Mouse (Mus musculus): ENCODE results near the gene Cacna2d2.
"Not testable (repeated sequence)": the region's sequence is repeated elsewhere in the genome, so short reads cannot be mapped to it uniquely, and the experiment has no call there.

Cacna2d2 gene

DNA sequence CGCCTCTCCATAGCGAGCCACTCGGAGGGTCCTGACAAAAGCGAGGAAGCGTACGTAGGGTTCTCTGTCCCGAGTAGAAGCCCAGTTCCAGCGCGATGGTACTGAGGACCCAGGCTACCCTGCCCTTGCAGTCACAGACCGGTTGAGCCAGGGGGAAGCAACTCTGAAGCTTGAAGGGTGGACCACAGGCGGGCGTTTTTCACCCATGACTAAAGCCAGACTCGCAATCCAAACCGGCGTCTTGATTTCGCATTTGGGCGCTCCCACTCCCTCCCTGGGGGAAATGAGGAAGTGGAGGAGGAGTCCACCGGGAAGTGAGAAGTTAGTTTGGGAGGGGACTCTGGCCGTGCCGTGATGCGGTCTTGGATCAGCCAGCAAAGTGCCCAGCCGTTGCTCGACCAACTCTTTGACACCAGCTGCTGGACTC, 155.6 kb downstream of the Cacna2d2 start:
- DNase-seq (ENCODE audit: low spot score in 2 of 2) = no peak

DNA sequence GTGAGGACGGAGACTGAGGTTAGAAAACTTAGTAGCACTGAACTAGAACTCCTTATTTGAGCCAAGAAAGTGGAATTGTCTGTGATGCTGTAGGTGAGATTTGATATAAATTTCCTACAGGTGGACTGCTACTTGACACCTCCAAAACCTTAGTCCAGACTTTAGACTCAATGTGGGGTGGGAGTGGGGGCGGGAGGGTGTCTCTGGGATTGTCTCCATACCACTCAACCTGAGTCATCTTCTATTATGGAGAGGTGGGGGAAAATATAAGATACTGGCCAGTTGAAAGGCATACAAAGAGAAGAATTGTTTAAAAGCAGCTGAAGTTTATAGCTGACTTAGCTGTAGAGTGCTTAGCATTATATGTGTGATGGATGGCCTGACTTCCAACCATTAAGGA, 156.3 kb downstream of the Cacna2d2 start:
- DNase-seq (ENCODE audit: low spot score in 2 of 2) = no peak

DNA sequence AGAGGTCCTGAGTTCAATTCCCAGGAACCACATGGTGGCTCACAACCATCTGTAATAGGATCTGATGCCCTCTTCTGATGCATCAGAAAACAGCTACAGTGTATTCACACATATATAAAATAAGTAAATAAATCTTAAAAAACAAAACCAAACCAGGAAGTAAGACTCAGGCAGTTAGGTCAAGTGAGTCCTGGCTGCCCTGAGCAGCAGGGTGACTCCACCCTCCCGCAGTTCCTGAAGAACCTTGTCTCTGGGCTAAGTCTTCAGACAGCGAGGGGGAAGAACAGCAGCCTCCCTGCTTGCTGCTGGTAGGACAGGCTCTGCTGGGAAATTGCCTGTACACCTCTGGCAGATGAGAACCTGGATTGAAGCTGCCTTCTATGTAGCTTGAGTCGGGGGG, 156.9 kb downstream of the Cacna2d2 start:
- no peak for DNase-seq (ENCODE audit: low spot score in 2 of 2)

DNA sequence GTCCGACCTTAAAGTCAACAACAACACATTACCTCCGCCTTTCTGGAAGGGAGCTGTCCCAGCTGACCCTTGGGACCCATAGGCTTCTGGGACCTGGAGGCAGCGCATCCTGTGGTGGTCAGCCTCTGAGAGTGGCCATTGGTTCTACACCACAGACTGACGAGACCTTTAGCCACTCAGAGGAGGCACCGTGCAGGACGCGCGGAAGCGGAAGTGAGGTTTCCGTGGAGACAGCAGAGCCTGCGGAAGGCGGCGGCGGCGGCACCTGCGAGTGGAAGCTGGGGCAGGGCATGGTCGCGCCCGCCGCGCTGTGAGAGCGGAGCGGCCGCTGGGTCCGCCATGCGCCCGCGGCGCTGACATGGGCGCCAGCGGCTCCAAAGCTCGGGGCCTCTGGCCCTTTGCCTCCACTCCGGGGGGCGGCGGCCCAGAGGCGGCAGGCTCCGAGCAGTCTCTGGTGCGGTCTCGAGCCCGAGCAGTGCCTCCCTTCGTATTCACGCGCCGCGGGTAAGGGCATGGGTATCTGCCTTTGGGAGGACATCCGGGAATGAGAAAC, 163.7 kb downstream of the Cacna2d2 start, which contains the start of gene Tusc2:
TSS of gene Tusc2 (plus strand) at position 227 of the 553 bp plus-strand sequence.
- peak; percentile 97 to 99 for DNase-seq (ENCODE audit: low spot score in 2 of 2)

DNA sequence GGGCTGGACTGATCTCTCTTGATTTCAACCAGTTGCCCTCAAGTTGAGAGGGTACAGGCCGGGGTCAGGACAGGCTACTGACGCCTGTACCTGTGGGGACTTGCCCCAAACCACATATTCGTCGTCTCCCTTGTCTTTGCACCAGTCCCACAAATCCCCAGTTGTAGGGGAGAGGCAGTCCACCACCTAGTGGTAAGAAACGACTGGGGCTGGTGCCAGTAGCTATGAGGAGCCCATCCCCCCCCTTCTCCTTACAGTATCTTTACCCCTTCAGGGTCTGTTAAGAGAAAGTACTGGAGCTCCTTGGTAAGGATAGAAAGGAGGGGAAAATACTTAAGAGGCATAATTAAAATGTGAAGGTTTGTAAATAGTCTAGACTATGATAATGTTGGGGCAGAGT, 166.1 kb downstream of the Cacna2d2 start:
- DNase-seq (ENCODE audit: low spot score in 2 of 2) = not testable (repeated sequence)

DNA sequence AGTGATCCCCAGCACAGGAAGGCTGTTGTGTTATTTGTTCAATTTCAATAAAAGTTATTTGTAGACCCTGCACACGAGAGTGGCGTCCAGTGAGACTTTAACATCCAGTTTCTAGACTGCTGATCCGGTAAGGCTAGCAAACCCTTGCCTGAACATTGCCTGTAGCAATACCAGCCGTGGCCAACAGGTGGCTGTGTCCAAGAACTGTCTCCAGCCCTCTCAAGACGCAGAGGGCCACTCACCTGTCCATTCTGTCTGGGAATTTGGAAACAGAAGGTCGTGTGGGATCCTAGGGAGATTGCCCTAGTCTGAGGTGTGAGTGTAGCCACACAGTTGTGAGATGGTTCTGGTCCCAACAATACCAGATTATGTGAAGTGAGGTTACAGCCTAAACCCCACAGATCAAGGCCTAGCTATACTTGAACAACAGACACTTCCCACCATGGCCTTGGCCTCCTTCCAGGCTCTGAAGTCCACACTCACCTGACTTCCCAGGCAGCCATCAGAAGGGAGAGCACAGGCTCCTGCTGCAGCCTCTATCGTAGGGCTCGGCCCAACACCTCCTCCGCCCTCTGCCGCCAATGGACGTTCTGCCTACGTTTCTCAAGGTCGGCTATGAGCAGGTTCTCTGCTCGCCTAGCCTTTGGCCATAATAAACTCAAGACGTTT, 166.8 kb downstream of the Cacna2d2 start:
- DNase-seq (ENCODE audit: low spot score in 2 of 2) = peak; percentile 79 to 85

DNA sequence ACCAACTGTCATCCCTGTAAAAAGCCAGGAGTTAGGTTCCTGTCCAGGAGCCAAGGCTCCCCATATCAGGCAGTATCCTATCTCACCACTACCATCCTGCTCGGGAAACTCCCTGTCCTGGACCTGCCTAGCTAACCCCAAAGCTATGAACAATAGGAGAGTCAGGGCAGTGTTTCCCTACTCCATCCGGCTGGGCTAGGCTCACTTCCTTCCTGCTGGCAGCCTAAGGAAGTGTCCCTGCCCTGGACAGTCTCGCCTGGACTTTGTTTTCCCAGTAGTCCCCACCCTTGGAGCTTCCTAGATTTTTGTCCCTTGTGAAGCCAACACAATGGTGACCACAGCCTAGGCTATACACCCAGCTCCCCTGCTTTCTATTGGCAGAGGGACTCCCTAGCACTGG, 167.4 kb downstream of the Cacna2d2 start:
- no peak for DNase-seq (ENCODE audit: low spot score in 2 of 2)

DNA sequence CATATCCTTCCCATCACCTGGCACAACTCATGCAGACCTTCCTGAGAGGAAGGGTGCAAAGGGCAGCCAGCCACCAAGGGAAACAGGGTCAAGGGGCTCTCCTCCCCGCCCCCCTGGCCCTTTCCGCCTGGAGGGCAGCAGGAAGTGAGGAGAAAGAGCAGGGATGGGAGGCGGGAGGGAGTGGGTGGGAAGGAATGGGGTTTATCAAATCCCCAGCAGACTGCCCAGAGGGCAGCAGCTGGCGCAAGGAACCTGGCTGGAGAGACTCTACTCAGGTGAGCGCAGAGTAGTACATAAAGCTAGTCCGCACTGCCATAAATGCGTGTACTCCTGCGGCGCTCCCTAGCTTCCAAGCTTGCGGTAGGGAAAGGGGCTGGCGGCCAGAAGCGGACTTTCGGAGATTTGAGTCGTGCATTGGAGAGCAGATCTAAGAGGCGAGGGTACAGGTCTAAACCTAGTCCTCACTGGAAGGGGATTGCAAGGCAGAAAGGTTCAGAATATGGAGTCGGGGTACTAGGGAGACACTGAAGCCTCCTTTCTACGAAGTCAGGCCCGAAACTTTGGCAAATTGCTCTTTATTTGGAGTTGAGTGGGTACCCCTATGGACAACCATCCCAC, 168.4 kb downstream of the Cacna2d2 start, which contains the start of gene Hyal2:
TSS of gene Hyal2 (plus strand) at position 244 of the 618 bp plus-strand sequence.
- no peak for DNase-seq (ENCODE audit: low spot score in 2 of 2)

DNA sequence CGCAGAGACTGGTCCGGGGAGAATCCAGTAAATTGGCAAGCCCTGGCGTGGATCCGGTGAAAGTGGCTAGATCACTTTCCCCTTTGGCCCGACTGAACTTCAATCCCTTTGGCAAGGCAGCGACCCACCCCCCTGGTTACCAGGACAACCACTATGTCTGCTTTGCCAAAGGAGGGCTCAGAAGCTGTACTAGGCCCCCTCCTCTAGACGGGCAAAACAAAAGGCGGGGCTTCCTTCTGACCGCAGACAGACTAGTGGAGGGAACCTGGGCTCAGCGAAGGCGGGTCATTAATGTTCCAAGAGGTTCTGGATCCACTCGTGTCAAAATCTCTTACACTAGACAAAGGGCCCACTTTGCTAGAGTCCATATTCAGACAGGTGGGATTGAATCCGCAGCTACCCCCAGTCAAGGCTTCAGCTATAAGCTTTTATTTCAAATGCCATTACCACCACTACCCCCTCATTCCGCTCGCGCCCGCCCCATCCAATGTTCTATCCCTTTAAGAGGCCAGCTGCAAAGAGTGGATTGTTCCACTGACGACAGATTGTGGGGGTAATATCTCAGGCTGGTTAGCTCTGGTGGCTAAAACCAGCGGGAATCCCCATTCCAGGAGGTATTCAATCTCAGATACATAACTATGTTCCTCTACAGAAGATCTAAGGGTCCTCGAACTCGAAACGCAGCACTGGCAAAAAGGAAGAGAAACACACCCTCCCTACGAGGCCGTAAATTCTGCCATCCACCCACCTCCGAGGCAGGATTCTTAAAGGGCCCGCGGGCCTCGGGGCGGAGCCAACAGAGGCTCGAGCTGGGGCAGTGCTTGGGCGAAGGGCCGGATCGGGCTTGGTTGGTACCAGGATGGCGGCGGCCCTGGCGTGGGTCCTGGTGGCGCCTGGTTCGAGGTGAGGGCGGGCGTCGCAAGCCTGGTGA, 169.2 kb downstream of the Cacna2d2 start:
- peak; percentile 90 to 91 for DNase-seq (ENCODE audit: low spot score in 2 of 2)

DNA sequence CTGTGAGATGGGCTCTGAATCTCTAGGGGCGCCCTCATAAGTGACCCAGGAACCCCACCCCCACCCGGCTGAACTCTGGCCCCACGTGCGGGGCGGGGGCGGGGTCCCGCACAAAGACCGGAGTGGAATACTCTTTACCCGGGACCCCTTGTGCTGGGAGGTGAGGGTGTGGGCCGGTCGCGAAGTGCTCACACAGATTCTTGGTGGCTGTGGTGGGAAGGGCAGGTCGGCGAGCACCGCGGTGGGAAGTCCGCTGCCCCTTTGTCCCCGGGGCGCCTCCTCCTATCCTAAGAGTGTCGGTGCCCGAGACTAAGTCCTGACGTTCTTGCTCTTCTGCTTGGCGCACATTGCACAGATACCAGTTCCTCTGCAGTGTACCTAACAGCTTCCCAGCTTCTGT, 169.9 kb downstream of the Cacna2d2 start:
- no peak for DNase-seq (ENCODE audit: low spot score in 2 of 2)

DNA sequence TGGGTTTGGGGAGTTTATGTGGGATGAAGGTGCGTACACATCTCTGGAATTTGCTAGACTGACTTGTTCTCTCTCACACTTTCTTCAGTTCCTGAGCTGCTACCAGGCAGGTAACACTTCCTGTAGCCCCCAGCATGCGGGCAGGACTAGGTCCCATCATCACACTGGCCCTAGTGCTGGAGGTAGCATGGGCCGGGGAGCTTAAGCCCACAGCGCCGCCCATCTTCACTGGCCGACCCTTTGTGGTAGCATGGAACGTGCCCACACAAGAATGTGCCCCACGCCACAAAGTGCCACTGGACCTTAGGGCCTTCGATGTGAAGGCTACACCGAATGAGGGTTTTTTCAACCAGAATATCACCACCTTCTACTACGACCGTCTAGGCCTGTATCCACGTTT, 170.6 kb downstream of the Cacna2d2 start:
- DNase-seq (ENCODE audit: low spot score in 2 of 2) = no peak

DNA sequence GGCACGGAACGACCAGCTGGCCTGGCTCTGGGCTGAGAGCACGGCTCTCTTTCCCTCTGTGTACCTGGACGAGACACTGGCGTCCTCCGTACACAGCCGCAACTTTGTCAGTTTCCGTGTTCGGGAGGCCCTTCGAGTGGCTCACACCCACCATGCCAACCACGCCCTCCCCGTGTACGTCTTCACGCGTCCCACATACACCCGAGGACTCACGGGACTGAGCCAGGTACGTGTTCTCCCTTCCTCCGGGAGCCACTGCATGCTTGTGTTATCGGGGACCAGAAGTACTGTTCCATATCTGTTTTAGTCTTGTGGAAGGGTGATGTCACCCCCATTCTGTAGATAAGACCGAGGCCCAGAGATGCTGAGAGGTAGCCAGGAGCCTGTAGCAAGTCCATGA, 171.4 kb downstream of the Cacna2d2 start:
- no peak for DNase-seq (ENCODE audit: low spot score in 2 of 2)

DNA sequence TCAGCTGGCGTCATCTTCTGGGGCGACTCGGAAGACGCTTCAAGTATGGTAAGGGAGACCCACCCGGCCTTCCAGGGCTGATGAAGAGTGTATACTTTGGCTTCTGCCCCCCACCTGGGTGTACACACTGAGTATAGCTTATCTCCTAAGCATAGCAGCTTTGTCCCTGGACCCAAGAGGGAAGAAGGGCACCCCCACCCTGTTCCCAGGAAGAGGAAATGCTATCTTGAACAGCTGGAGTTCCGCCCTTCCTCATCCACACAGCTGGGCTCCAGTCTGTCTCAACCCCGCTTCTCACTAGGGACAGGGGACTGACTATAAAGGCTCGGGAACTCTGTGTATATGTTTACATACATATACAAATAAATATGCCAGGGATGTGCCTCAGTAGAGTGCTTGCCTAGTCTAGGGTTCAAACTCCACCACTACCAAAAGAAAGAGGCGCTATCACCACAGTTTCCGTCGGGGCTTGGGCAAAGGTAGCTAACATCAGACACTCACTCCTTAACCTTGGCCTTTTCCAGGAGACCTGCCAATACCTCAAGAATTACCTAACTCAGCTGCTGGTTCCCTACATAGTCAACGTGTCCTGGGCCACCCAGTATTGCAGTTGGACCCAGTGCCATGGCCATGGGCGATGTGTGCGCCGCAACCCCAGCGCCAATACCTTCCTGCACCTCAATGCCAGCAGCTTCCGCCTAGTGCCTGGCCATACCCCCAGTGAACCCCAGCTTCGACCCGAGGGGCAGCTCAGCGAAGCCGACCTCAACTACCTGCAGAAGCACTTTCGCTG, 172.3 kb downstream of the Cacna2d2 start:
- DNase-seq (ENCODE audit: low spot score in 2 of 2) = no peak

DNA sequence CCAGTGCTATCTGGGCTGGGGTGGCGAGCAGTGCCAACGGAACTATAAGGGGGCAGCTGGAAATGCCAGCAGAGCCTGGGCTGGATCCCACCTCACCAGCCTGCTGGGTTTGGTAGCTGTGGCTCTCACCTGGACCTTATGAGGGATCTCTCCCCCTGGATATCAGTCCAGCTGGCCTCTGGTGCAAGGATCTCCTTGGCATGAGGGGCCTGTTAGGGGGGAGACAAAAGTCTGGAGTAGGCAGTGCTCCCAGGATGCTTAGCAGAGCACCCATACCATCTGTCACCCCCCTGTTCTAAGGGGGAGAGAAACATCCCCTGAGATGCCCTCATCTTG, 172.9 kb downstream of the Cacna2d2 start:
- DNase-seq (ENCODE audit: low spot score in 2 of 2) = no peak

DNA sequence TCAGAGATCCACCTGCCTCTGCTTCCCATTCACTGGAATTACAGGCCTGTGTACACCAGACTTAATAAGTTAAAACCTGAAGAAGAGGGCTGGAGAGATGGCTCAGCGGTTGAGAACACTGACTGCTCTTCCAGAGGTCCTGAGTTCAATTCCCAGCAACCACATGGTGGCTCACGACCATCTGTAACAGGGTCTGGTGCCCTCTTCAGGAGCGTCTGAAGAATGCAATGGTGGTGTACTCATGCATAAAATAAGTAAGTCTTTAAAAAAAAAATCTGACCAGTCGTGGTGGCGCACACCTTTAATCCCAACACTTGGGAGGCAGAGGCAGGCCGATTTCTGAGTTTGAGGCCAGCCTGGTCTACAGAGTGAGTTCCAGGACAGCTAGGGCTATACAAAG, 174.4 kb downstream of the Cacna2d2 start:
- DNase-seq (ENCODE audit: low spot score in 2 of 2) = not testable (repeated sequence)

DNA sequence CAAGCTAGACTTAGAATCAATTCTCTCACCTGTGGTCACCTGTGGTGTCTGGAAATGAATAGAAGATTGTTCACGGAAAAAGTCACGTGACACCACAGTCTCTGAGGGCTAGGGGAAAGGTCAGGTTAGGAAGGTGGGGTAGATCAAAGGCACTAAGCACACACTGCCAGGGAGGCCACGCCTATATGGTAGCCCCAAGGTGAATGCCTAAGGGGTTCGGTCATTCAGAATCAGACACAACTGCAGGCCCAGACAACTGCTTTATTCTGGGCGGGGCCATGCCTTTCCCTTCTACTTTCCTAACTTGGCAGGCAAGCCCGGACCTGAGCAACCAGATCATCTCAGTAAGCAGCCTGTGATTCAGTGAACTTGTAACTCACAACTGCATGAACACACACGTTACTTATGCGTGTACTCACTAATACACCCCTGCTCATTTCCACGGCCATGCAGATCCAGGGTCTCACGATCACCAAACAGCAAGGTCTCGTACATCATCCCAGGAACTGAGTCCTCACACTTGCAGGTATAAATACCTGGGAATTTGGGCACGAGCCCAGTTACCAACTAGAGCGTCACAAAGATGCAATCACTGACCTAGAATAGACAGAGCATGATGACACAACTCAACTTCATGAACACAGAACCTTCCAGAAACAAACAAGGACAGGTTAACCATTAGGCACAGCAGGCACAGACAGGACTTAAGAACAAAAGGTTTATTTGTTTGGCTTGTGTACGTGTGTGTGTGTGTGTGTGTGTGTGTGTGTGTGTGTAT, 176.4 kb downstream of the Cacna2d2 start:
- no peak for DNase-seq (ENCODE audit: low spot score in 2 of 2)

DNA sequence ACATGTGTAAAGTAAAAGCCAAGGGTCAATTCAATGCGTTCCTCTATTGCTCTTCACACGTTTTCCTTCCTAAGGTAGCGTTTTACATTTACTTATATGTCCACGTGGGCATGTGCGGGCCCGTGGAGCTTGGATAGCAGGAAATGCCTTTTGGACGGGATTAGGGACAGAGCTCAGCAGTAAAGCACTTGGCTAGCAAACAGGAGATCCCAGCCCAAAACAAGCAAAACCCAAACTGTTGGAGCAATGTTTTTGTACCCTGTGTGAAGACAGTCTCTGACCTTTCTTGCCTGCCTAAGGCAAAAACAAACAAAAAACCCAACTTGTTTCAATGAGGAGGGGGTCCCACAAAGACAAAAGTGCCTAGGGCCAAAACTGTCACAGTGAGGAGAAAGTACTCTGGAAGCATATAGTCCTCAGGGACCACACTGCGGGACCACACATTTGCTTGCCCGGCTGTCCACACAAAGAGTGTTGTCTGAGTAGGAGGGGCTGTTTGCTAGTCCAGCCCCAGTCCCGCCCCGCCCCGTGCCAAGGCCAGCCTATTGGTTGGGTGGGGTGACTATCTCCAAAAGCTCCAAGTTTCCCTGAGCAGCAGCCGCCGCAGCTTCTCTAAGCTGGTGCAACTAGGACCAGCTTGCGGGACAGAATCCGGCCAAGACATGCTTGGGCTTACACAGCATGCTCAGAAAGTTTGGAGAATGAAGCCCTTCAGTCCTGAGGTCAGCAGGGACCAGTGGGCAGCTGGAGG, 177.1 kb downstream of the Cacna2d2 start, which contains the start of gene Hyal1:
TSS of gene Hyal1 (plus strand) at position 571 of the 751 bp plus-strand sequence.
- DNase-seq (ENCODE audit: low spot score in 2 of 2) = peak; percentile 72 to 73

DNA sequence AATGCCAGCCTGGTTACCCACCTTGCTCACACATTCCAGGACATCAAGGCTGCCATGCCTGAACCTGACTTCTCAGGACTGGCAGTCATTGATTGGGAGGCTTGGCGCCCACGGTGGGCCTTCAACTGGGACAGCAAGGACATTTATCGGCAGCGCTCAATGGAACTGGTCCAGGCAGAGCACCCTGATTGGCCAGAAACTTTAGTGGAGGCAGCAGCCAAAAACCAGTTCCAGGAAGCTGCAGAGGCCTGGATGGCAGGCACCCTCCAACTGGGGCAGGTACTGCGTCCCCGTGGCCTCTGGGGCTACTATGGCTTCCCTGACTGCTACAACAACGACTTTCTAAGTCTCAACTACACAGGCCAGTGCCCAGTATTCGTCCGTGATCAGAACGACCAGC, 178.5 kb downstream of the Cacna2d2 start:
- no peak for DNase-seq (ENCODE audit: low spot score in 2 of 2)

DNA sequence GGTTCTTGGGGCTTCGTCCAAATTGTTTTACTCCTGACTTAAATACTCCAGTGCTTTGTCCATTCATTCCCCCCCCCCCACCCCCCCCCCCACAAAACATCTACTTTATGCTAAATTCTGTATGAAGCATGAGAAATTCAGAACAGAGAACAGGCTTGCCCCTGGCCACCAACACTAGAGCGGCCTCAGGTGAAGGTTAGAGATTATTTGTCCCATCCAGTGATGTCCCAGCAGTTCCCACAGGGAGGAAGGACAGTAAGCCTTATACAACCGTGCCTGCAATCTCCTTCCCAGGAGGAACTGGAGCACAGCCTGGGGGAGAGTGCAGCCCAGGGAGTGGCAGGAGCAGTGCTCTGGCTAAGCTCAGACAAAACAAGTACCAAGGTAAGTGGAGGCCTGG, 179.2 kb downstream of the Cacna2d2 start, which contains the start of gene Naa80:
TSS of gene Naa80 (plus strand) at position 301 of the 400 bp plus-strand sequence.
- DNase-seq (ENCODE audit: low spot score in 2 of 2) = no peak

Data from right cerebral cortex, postnatal 10 days (tissue).